Mouse (Mus musculus) lung, postnatal 0 days (tissue): ENCODE measurements around the gene Sspo.

Experiments
- CTCF ChIP-seq: IDR thresholded peaks from 2 replicates; pipeline ENCODE4 v1.5.1; 2016; ENCODE audit warnings: antibody characterized with exemption, mild to moderate bottlenecking
- EP300 ChIP-seq: IDR thresholded peaks from 2 replicates; pipeline ENCODE4 v1.6.1; 2016; ENCODE audit warnings: antibody characterized with exemption, mild to moderate bottlenecking, control low read depth

GRCm38 (mm10) chr6:48546271-48546670 lies 98.2 kb downstream of the Sspo start:
- TF ChIP-seq CTCF, result peak; percentile 85
- 0 out of 2 replicates have a peak, but pooled peaks have one; percentile 12 for TF ChIP-seq EP300
